ENCODE assay signal across 21 mouse cellular contexts in the genomic region with DNA sequence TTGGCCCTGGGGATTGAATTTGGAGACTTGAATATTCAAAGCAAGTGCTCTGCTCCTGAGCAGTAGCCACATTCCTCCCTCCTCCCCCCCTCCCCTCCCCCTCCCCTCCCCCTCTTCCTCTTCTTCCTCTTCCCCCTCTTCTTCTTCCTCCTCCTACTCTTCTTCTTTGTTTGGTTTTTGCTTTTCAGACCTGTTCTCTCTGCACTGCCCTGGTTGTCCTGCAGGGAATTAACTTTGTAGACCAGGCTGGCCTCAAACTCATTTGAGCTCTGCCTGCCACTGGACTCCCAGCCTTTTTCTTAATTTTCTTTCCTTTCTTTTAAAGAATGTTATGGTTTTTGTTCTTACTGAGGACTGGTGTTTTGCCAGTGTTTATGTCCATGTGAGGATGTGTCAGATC. TPM values are rescaled to one million over a fixed set of nuclear protein-coding genes. Genes with fewer than 3 reads are reported as not detected.
DNase-seq lines count a peak whose midpoint lies in the region; ATAC-seq and TF ChIP-seq lines count a peak whose summit lies in the region.
"Had no signal": no experiment of that assay in that cellular context is flagged by ENCODE, and none has a peak within 500 bp of the region (broad histone marks: within the 10 kb centered on the region; RNA-seq: fewer than 3 reads in every experiment).

No protein-coding gene starts in this region.

- no peaks in the 10 kb centered on the region for H3K4me1 ChIP-seq in liver, embryonic 12.5 days
- no peaks in the 10 kb centered on the region; the same call in 1 of the 2 replicates for H3K4me1 ChIP-seq in liver, embryonic 11.5 days (replicated peaks; ENCODE audit: control insufficient read depth, insufficient read depth, low read length)
- H3K4me1 ChIP-seq in ES-Bruce4 (ENCODE audit: control insufficient read depth, insufficient read depth, low read length) (peaks cover 3% of the 10 kb centered on the region), ES-E14 (ENCODE audit: control insufficient read depth in 2 of 2, insufficient read depth in 2 of 2, low read length in 2 of 2, poor library complexity in 1 of 2) (peaks cover 8 to 10% of the 10 kb centered on the region in 2 experiments; a peak in 3 of 4 replicates)
- peaks cover 3% of the 10 kb centered on the region; the same call in 1 of the 2 replicates for H3K4me1 ChIP-seq in liver, postnatal 0 days (ENCODE audit: insufficient read depth)
- H3K4me1 ChIP-seq: heart, embryonic 15.5 days had no signal

- no peaks in the 10 kb centered on the region for H3K36me3 ChIP-seq in liver, embryonic 12.5 days
- H3K36me3 ChIP-seq in liver, embryonic 11.5 days (ENCODE audit: control insufficient read depth, insufficient read depth, low read length) = no peaks in the 10 kb centered on the region
- H3K36me3 ChIP-seq in ES-Bruce4 (ENCODE audit: control insufficient read depth, insufficient read depth, low read length, poor library complexity, severe bottlenecking) (no peaks in the 10 kb centered on the region), ES-E14 (ENCODE audit: control insufficient read depth, insufficient read depth, low read length, poor library complexity, severe bottlenecking) (no peaks in the 10 kb centered on the region)
- H3K36me3 ChIP-seq in liver, postnatal 0 days (replicated peaks; ENCODE audit: insufficient read depth, low read length) = no peaks in the 10 kb centered on the region
- H3K36me3 ChIP-seq: forebrain, embryonic 15.5 days; heart, embryonic 15.5 days had no signal

- H3K9ac ChIP-seq in liver, embryonic 12.5 days = no peak overlapping the region
- no peak overlapping the region for H3K9ac ChIP-seq in liver, embryonic 11.5 days (ENCODE audit: low read depth, low read length)
- H3K9ac ChIP-seq in ES-Bruce4 (ENCODE audit: low read depth, poor library complexity, severe bottlenecking) (no peak overlapping the region), ES-E14 (ENCODE audit: insufficient read depth, low read depth, low read length, poor library complexity, severe bottlenecking) (no peak overlapping the region)
- H3K9ac ChIP-seq in liver, postnatal 0 days (replicated peaks) = no peak overlapping the region
- H3K9ac ChIP-seq: forebrain, embryonic 15.5 days; heart, embryonic 15.5 days; hindbrain, embryonic 14.5 days had no signal

- no peak overlapping the region for H3K4me3 ChIP-seq in liver, embryonic 12.5 days
- no peak overlapping the region for H3K4me3 ChIP-seq in liver, embryonic 11.5 days (ENCODE audit: low read depth, low read length)
- no peak overlapping the region for H3K4me3 ChIP-seq in ES-Bruce4 (ENCODE audit: low read depth, low read length)
- no peak overlapping the region for H3K4me3 ChIP-seq in ES-E14 (ENCODE audit: insufficient read depth in 1 of 2, low read depth in 1 of 2, low read length in 2 of 2, poor library complexity in 1 of 2, severe bottlenecking in 1 of 2)
- no peak overlapping the region for H3K4me3 ChIP-seq in liver, postnatal 0 days (ENCODE audit: low read depth, low read length)
- H3K4me3 ChIP-seq: forebrain, embryonic 15.5 days; heart, embryonic 15.5 days had no signal

- TF ChIP-seq EP300 in ES-Bruce4 (IDR thresholded peaks at IDR 0.05; ENCODE audit: insufficient read depth, low read depth, low read length) = no peak
- TF ChIP-seq EP300 in liver, postnatal 0 days (IDR thresholded peaks at IDR 0.05; ENCODE audit: low read depth) = no peak

- TF ChIP-seq POLR2A in ES-Bruce4 (IDR thresholded peaks at IDR 0.05; ENCODE audit: insufficient read depth, low read length) = no peak

- no peaks in the 10 kb centered on the region for H3K27me3 ChIP-seq in liver, embryonic 12.5 days (replicated peaks)
- H3K27me3 ChIP-seq in liver, embryonic 11.5 days (replicated peaks; ENCODE audit: control insufficient read depth, insufficient read depth, low read length) = no peaks in the 10 kb centered on the region
- no peaks in the 10 kb centered on the region for H3K27me3 ChIP-seq in ES-Bruce4 (ENCODE audit: control insufficient read depth, insufficient read depth, low read length, poor library complexity, severe bottlenecking)
- no peaks in the 10 kb centered on the region for H3K27me3 ChIP-seq in liver, postnatal 0 days (ENCODE audit: insufficient read depth, low read length)
- H3K27me3 ChIP-seq: forebrain, embryonic 15.5 days; heart, embryonic 15.5 days had no signal

- no peak for TF ChIP-seq CTCF in ES-Bruce4 (IDR thresholded peaks at IDR 0.05; ENCODE audit: low read depth, low read length)
- no peak for TF ChIP-seq CTCF in liver, postnatal 0 days (IDR thresholded peaks at IDR 0.05; ENCODE audit: low read depth)

- no peak for DNase-seq in liver, embryonic 11.5 days (ENCODE audit: low spot score)
- no peak for DNase-seq in ES-E14 (ENCODE audit: low read depth, low spot score)
- DNase-seq in liver, postnatal 0 days = no peak
- no peak for DNase-seq in lung, postnatal 4 days
- DNase-seq: adrenal gland, postnatal 25 days; cerebellum, adult 18-20 months; cerebellum, adult 9-11 months; cerebellum, postnatal 36 days; heart, adult 18-20 months; heart, postnatal 14 days had no signal

- no peaks in the 10 kb centered on the region for H3K9me3 ChIP-seq in liver, embryonic 12.5 days (replicated peaks)
- no peaks in the 10 kb centered on the region for H3K9me3 ChIP-seq in liver, embryonic 11.5 days (ENCODE audit: control insufficient read depth, low read length)
- no peaks in the 10 kb centered on the region for H3K9me3 ChIP-seq in ES-Bruce4 (replicated peaks; ENCODE audit: control insufficient read depth, insufficient read depth, low read length, poor library complexity, severe bottlenecking)
- no peaks in the 10 kb centered on the region for H3K9me3 ChIP-seq in ES-E14 (ENCODE audit: control insufficient read depth, insufficient read depth, low read depth, low read length)
- H3K9me3 ChIP-seq in liver, postnatal 0 days (ENCODE audit: low read length) = no peaks in the 10 kb centered on the region
- H3K9me3 ChIP-seq: forebrain, embryonic 15.5 days; heart, embryonic 15.5 days had no signal

- ATAC-seq in liver, embryonic 12.5 days = no peak
- no peak for ATAC-seq in liver, embryonic 11.5 days (replicated peaks; ENCODE audit: low FRiP score)
- no peak for ATAC-seq in liver, postnatal 0 days
- ATAC-seq: activated CD4-positive, CD25-positive, alpha-beta regulatory T cell, adult 4 months; forebrain, embryonic 15.5 days had no signal

- in situ Hi-C loops in ES-E14 (cut with MboI; ENCODE audit: low sequenced_read_pairs in 2 of 2, unreplicated experiment in 2 of 2) = no loop called here

- H3K4me2 ChIP-seq in liver, embryonic 12.5 days = no peak overlapping the region
- no peak overlapping the region for H3K4me2 ChIP-seq in liver, embryonic 11.5 days
- H3K4me2 ChIP-seq in liver, postnatal 0 days (ENCODE audit: low read depth, low read length) = no peak overlapping the region
- H3K4me2 ChIP-seq: forebrain, embryonic 15.5 days; heart, embryonic 11.5 days; heart, embryonic 15.5 days; hindbrain, embryonic 14.5 days had no signal

- H3K27ac ChIP-seq in liver, embryonic 12.5 days = peak overlapping the region; percentile 53
- H3K27ac ChIP-seq in liver, embryonic 11.5 days (ENCODE audit: low read depth, low read length) = no peak overlapping the region
- H3K27ac ChIP-seq in ES-Bruce4 (ENCODE audit: insufficient read depth, low read length) (peak overlapping the region; percentile 82), ES-E14 (ENCODE audit: insufficient read depth, low read depth, low read length, poor library complexity, severe bottlenecking) (peak overlapping the region; percentile 85; the same call in 1 of the 2 replicates)
- H3K27ac ChIP-seq in liver, postnatal 0 days (ENCODE audit: low read depth) = peak overlapping the region; percentile 79; the same call in 1 of the 2 replicates
- H3K27ac ChIP-seq: forebrain, embryonic 15.5 days; heart, embryonic 15.5 days; hindbrain, embryonic 14.5 days had no signal

TF ChIP-seq in ES-E14, 5 proteins besides CTCF, POLR2A, EP300 and RAD21:
- no peak for TF ChIP-seq HCFC1 (IDR thresholded peaks at IDR 0.05; ENCODE audit: borderline replicate concordance, insufficient read depth, low read length)
- no peak for TF ChIP-seq CHD2 (IDR thresholded peaks at IDR 0.05; ENCODE audit: low read depth, low read length)
- TF ChIP-seq ZC3H11A (IDR thresholded peaks at IDR 0.05; ENCODE audit: borderline replicate concordance, low read depth, low read length) = no peak
- no peak for TF ChIP-seq ZNF384 (IDR thresholded peaks at IDR 0.05; ENCODE audit: low read depth, low read length)
- no peak for TF ChIP-seq MAFK (IDR thresholded peaks at IDR 0.05; ENCODE audit: insufficient read depth, low read depth, low read length)

RNA-seq across cellular contexts. Expression of a gene that starts 9.7 kb away (rescaled TPM):
- 8.5 and 9.3 TPM in 2 replicates for polyA plus RNA-seq in liver, embryonic 12.5 days (2016; fragmentation: Nextera tagmentation; extraction: Ambion mirVana)
- 14.2 and 17.2 TPM in 2 replicates for polyA plus RNA-seq in liver, embryonic 11.5 days (2014; fragmentation: Nextera tagmentation; extraction: Ambion mirVana)
- polyA plus RNA-seq in ES-Bruce4 (2011; ENCODE audit: insufficient read depth, insufficient read length, low read depth, missing spikeins) = 244 and 245 TPM in 2 replicates
- total RNA-seq in ES-E14 (2012; rRNA removed) = 119 and 143 TPM in 2 replicates
- polyA plus RNA-seq in liver, postnatal 0 days (2015; fragmentation: Nextera tagmentation; extraction: Ambion mirVana) = 3.1 TPM in 2 replicates
- total RNA-seq: adrenal gland, adult 18-20 months; adrenal gland, postnatal 25 days; CH12.LX; hematopoietic stem cell, adult 5-6 weeks; MEL had no signal

RNA-seq across cellular contexts. Expression of a gene that starts 35.3 kb away (rescaled TPM):
- 3.7 and 4.3 TPM in 2 replicates for polyA plus RNA-seq in liver, embryonic 12.5 days (2016; fragmentation: Nextera tagmentation; extraction: Ambion mirVana)
- 4.4 and 5.5 TPM in 2 replicates for polyA plus RNA-seq in liver, embryonic 11.5 days (2014; fragmentation: Nextera tagmentation; extraction: Ambion mirVana)
- 28.9 and 29.3 TPM in 2 replicates for polyA plus RNA-seq in ES-Bruce4 (2011; ENCODE audit: insufficient read depth, insufficient read length, low read depth, missing spikeins)
- total RNA-seq in ES-E14 (2012; rRNA removed) = 41.5 and 84.5 TPM in 2 replicates
- polyA plus RNA-seq in liver, postnatal 0 days (2015; fragmentation: Nextera tagmentation; extraction: Ambion mirVana) = 7.3 and 7.8 TPM in 2 replicates
- total RNA-seq: MEL had no signal

Comparison
In these comparisons a context has a peak if more than half of its experiments do, and no peak if none do; other contexts are left out.
1. RNA of a gene that starts 9.7 kb away (polyA plus RNA-seq): 244 to 245 TPM in ES-Bruce4; 14.2 to 17.2 TPM in liver, embryonic 11.5 days, 8.5 to 9.3 TPM in liver, embryonic 12.5 days and 3.1 TPM in liver, postnatal 0 days; every median in the first group is over 10 times any median in the second.